1 mouse cellular context compared by ENCODE assay signal in genomic region chr15:99126081-99126815, GRCm38 (mm10).
A peak's percentile ranks its signal among the peaks of the same experiment; 100 is the strongest.
TF ChIP-seq lines count a peak whose summit lies in the region.

No protein-coding gene starts in this region.

TF ChIP-seq in C2C12, 6 proteins besides CTCF, POLR2A, EP300 and RAD21:
- TF ChIP-seq USF1 (IDR thresholded peaks at IDR 0.05; ENCODE audit: low read depth): no peak
- no peak for TF ChIP-seq FOSL1 (IDR thresholded peaks at IDR 0.05; ENCODE audit: insufficient read depth, low read length, poor library complexity, severe bottlenecking)
- no peak for TF ChIP-seq CEBPB (IDR thresholded peaks at IDR 0.05; ENCODE audit: low read depth)
- no peak for TF ChIP-seq MYOD1 (IDR thresholded peaks at IDR 0.05; ENCODE audit: control insufficient read depth, insufficient read length, low read depth)
- TF ChIP-seq MAX (IDR thresholded peaks at IDR 0.05): peak; percentile 78
TF ChIP-seq in C2C12: peak in this region for 1.
